Mouse (Mus musculus): Measurements from ENCODE around the gene Vamp5.

- no peak for TF ChIP-seq CTCF (conservative IDR thresholded peaks at IDR 0.05 in 1 of 2, IDR thresholded peaks at IDR 0.05 in 1 of 2; ENCODE audit: low read depth in 2 of 2, low read length in 2 of 2)
- no peak for TF ChIP-seq JUND (conservative IDR thresholded peaks at IDR 0.05; ENCODE audit: low read depth, low read length)
- TF ChIP-seq USF1 (IDR thresholded peaks at IDR 0.05; ENCODE audit: low read depth, low read length): no peak
- no peak for TF ChIP-seq POLR2A (IDR thresholded peaks at IDR 0.05; ENCODE audit: low read depth, low read length)
- TF ChIP-seq E2F4 (IDR thresholded peaks at IDR 0.05; ENCODE audit: insufficient replicate concordance, low read depth, low read length): no peak
- no peak for TF ChIP-seq RAD21 (IDR thresholded peaks at IDR 0.05; ENCODE audit: low read depth, low read length)
- no peak for TF ChIP-seq TBP (conservative IDR thresholded peaks at IDR 0.05; ENCODE audit: low read depth, low read length)
Measured at GRCm38 (mm10) chr6:72371571-72371970, 8.7 kb downstream of the Vamp5 start.
